Mouse (Mus musculus) R1 (cell line): ENCODE measurements at regions not wholly inside any gene's neighbourhood (a gene's known extent, or its start where the extent isn't known, plus 50 kb on each side); places are given as distances from the start of the nearest gene placed in this dataset.

Source experiments
- DNase-seq: peaks from one replicate; pipeline ENCODE4 v3.0.0-alpha.2; 2018; ENCODE audit warnings: low read depth, low spot score

- peak; percentile 7 for DNase-seq
Measured at GRCm38 (mm10) chr1:111699030-111699732, 165.5 kb downstream of the Dsel start.

- DNase-seq = no peak
Measured at GRCm38 (mm10) chr1:111660950-111661349, 203.8 kb downstream of the Dsel start.

- peak; percentile 30 for DNase-seq
Measured at GRCm38 (mm10) chr1:111660099-111660670, 204.5 kb downstream of the Dsel start.

- DNase-seq = peak; percentile 37
Measured at GRCm38 (mm10) chr1:111633860-111634460, 230.8 kb downstream of the Dsel start.
